Mouse (Mus musculus) embryonic fibroblast, embryonic 13.5 days (primary cell): Measurements from ENCODE around the gene Fancc.

Source experiments
- CTCF ChIP-seq: IDR thresholded peaks from 2 replicates; pipeline ENCODE4 v1.5.1; 2011; ENCODE audit warnings: mild to moderate bottlenecking, control low read depth, low read length, moderate library complexity, borderline replicate concordance; ENCODE audit not compliant: insufficient read depth
- POLR2A ChIP-seq: IDR thresholded peaks from 2 replicates; pipeline ENCODE4 v1.6.1; 2011; ENCODE audit warnings: low read depth, mild to moderate bottlenecking, control low read depth, low read length, moderate library complexity

GRCm38 (mm10) chr13:63525571-63526197, 28.6 kb upstream of the Fancc start:
- TF ChIP-seq CTCF (no peak), POLR2A (no peak)
